Mouse (Mus musculus) midbrain, embryonic 16.5 days (tissue): ENCODE data around the gene Rsc1a1. TPM values are rescaled to one million over a fixed set of nuclear protein-coding genes. Genes with fewer than 3 reads are reported as not detected.

ENCODE experiments used
- ATAC-seq: fragments of 200-750 bp; cut with Nextera tagmentation; 2 replicates; pipeline ENCODE4 v1.8.0; 2017; ENCODE audit warnings: moderate TSS enrichment
- H3K27ac ChIP-seq: fragments of 300-500 bp; sonication (generic); 2 replicates; pipeline ENCODE4 v1.5.1; 2014; ENCODE audit warnings: mild to moderate bottlenecking, low read length, mixed read lengths
- H3K27me3 ChIP-seq: fragments of 300-500 bp; sonication (generic); 2 replicates; pipeline ENCODE4 v1.6.1; 2014; ENCODE audit warnings: low read depth, low read length, mixed read lengths; ENCODE audit not compliant: control insufficient read depth, insufficient read depth
- H3K36me3 ChIP-seq: fragments of 300-500 bp; sonication (generic); 2 replicates; pipeline ENCODE4 v1.6.1; 2014; ENCODE audit warnings: mild to moderate bottlenecking, low read length, moderate library complexity, mixed read lengths; ENCODE audit not compliant: control insufficient read depth, insufficient read depth
- H3K4me1 ChIP-seq: fragments of 300-500 bp; sonication (generic); 2 replicates; pipeline ENCODE4 v1.6.1; 2014; ENCODE audit warnings: mild to moderate bottlenecking, low read length, mixed read lengths; ENCODE audit not compliant: control insufficient read depth, insufficient read depth
- H3K4me2 ChIP-seq: fragments of 300-500 bp; sonication (generic); 2 replicates; pipeline ENCODE4 v1.6.1; 2014; ENCODE audit warnings: mild to moderate bottlenecking, low read length, mixed read lengths
- H3K4me3 ChIP-seq: fragments of 300-500 bp; sonication (generic); 2 replicates; pipeline ENCODE4 v1.5.1; 2014; ENCODE audit warnings: low read depth, mild to moderate bottlenecking, low read length, moderate library complexity, mixed read lengths
- H3K9ac ChIP-seq: fragments of 300-500 bp; sonication (generic); 2 replicates; pipeline ENCODE4 v1.6.1; 2014; ENCODE audit warnings: low read depth, low read length, mixed read lengths
- H3K9me3 ChIP-seq: fragments of 300-500 bp; sonication (generic); replicated peaks from 2 replicates; pipeline ENCODE4 v1.6.1; 2014; ENCODE audit warnings: mild to moderate bottlenecking, low read length, mixed read lengths; ENCODE audit not compliant: control insufficient read depth, poor library complexity, severe bottlenecking
- WGBS: fragments of 180-500 bp; shearing (Covaris S2); extraction: QIAGEN DNeasy Blood & Tissue Kit; methylation state at CpG from one replicate; pipeline ENCODE4 v1.1.7; 2014; 5-methylcytosine and 5-hydroxymethylcytosine counted together
- polyA plus RNA-seq: library from polyadenylated mRNA; unstranded; fragments of >200 nt; fragmentation: Nextera tagmentation; extraction: Ambion mirVana; gene quantifications from 2 replicates; pipeline ENCODE4 v1.2.1, GENCODE M21; 2015

Rsc1a1 gene
- polyA plus RNA-seq, 1 experiment from 2014 or later = 1.7 TPM

DNA sequence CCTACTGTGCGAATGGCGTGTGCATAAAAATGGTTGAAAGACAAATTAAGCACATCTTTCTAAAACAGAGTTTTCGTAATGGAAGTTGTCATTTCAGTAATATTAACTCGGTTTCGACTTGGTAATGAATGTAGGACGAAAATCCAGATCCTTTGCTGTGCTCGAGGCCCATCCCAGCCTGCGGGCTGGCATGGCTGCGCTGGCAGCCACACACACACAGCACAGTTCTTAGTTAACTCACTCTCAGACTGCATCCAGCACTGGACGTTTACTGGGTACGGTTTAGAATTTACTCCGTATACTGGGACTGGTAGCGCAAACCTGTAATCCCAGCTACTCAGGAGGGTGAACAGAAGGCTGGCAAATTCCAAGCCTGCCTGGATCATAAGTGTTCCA lies 38.3 kb upstream of the Rsc1a1 start:
- H3K9ac ChIP-seq = peak overlapping the region; percentile 79
- peak; percentile 73 for ATAC-seq
- H3K4me1 ChIP-seq = peaks cover 20% of the 10 kb centered on the region
- WGBS = 5% methylated on average over 13 of the region's 13 CpGs
- peak overlapping the region; percentile 73 for H3K4me2 ChIP-seq
- H3K9me3 ChIP-seq = no peaks in the 10 kb centered on the region
- no peaks in the 10 kb centered on the region for H3K36me3 ChIP-seq
- H3K27me3 ChIP-seq = no peaks in the 10 kb centered on the region
- peak overlapping the region; percentile 85 for H3K27ac ChIP-seq
- peak overlapping the region; percentile 99 for H3K4me3 ChIP-seq

DNA sequence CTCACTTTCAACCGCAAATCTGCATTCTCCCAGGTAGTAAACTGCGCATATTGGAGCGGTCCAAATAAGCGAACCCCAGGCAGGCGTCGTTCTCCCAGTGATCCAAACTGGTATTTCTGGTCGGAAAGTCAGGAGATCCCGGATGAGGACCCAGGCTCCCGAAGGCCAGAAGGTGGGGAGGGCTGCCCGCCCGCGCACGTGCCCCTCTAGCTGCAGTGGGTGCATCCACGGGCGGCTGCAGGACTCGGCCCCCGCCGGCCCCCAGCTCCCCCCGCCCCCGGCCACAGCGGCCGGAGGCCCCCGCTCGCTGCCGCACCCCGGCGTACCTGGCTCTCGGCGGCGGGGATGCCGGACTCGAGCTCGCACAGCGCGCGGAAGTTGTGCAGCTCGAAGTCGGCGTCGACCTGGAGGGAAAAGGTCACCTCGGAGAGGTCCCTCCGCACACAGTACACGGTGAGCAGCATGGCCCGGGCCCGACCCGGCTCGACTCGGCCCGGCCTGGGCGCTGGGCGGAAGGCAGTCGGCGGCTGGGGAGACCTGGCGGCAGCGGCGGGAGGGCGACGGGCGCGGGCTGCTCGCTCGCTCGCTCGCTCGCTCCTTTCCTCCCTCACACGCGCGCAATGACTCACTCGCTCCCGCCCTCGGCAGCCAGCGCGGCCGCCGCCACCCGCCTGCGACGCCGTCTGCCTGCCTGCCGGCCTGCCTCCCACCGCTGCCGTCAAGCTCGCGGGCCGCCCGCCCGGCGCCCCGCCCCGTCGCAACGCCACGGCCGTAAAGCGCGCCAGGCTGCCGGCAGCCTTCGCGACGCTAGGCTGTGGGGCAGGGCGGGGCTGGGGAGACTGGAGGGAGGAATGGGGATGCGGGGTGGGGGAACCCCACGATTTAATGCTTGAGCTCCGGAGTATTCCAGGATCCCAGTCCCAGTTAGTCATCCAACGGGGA lies 37.6 kb upstream of the Rsc1a1 start, which contains the start of gene Ddi2:
Gene Ddi2, minus strand, starts transcription at position 689 of the 942 bp plus-strand sequence.
- Histone ChIP-seq H3K4me3 (peak within 1 kb of the TSS; percentile 99), H3K27me3 (no peaks in the 10 kb centered on the region), H3K9ac (peak within 1 kb of the TSS; percentile 79), H3K27ac (peak within 1 kb of the TSS; percentile 85), H3K4me1 (peaks cover 20% of the 10 kb centered on the region), H3K9me3 (no peaks in the 10 kb centered on the region), H3K4me2 (peak within 1 kb of the TSS; percentile 76), H3K36me3 (no peaks in the 10 kb centered on the region)
- WGBS = 1% methylated on average over 60 of the region's 105 CpGs
- peak; percentile 93 for ATAC-seq

DNA sequence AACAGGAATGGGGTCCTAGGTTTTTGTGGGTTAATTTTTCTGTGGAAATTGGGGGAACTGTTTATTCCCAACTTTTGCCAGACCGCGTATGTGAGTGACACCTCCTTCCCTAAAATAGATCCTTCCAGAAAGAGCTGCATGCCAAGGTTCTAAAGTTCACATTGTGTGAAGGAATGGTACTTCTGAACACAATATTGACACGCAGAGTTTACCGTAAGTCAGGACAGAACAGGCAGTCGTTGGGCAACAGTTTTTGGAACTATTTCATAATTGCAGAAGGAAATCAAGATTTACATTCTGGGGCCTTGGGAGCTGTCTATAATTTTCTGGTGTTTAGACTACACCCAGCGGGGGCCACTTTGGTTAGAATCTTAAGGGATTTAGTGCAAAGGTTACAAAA lies 36.6 kb upstream of the Rsc1a1 start:
- Histone ChIP-seq H3K9ac (no peak overlapping the region), H3K36me3 (no peaks in the 10 kb centered on the region), H3K9me3 (no peaks in the 10 kb centered on the region), H3K27me3 (no peaks in the 10 kb centered on the region), H3K4me2 (peak overlapping the region; percentile 76), H3K4me1 (peaks cover 20% of the 10 kb centered on the region), H3K27ac (no peak overlapping the region), H3K4me3 (peak overlapping the region; percentile 99)
- WGBS = 83% methylated on average over 6 of the region's 6 CpGs
- no peak for ATAC-seq

DNA sequence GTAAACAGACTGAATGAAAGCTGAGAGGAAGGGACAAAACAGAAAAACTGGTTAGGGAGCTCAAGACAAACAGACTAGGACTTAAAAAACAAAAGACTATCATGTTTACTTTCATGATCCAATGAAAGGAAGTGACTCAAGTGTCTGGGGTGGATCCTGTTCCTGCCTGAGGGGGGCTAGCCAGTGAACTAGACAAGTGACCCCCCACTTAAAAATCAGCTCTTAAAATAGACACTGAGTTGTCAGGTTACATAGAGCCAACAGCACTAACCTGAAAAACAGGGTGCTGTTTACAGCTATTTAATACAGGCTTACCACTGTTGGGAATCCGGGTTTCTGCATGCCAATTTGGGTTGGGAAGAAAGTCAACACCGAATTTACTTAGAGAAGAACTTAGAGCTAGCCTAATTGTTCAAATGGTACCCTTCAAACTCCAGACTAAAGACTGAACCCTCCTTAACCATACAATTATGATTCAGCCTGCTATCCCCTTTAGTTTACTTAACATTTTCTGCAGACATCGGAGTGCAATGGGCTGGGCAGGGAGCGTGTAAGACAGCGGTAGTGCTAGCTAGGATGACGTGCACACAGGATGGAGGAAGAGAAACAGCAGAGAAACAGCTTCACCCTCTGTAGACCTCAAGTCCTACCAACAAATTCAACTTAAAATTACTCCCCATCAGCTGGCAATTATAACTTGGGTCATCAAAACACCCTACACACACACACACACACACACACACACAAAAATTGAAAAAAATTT lies 35.5 kb upstream of the Rsc1a1 start:
- Histone ChIP-seq H3K4me3 (no peak overlapping the region), H3K27ac (no peak overlapping the region), H3K36me3 (no peaks in the 10 kb centered on the region), H3K9ac (no peak overlapping the region), H3K27me3 (no peaks in the 10 kb centered on the region), H3K4me1 (peaks cover 20% of the 10 kb centered on the region), H3K4me2 (no peak overlapping the region; the same call in 1 of the 2 replicates), H3K9me3 (no peaks in the 10 kb centered on the region)
- 84% methylated on average over 6 of the region's 6 CpGs for WGBS
- no peak for ATAC-seq

DNA sequence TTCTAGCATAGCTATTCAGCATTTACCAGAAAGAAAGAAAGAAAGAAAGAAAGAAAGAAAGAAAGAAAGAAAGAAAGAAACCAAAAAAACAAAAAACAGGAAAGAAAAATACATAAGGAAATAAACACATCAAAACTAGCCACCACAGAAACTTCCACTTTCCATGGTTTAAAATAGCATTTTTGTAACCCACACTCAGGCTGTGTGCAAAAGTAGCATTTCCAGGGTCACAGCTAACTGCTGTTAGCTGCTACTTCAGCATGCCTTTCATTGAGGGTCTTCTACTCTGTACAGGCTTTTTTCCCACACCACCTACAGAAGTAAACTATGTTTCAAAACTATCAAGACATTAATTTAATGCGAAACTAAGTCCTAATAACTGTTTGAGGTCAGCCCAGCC lies 33.9 kb upstream of the Rsc1a1 start:
- Histone ChIP-seq H3K9me3 (no peaks in the 10 kb centered on the region), H3K4me3 (no peak overlapping the region), H3K27ac (no peak overlapping the region), H3K4me2 (no peak overlapping the region), H3K36me3 (no peaks in the 10 kb centered on the region), H3K27me3 (no peaks in the 10 kb centered on the region), H3K4me1 (peaks cover 20% of the 10 kb centered on the region), H3K9ac (no peak overlapping the region)
- 94% methylated on average over 1 of the region's 1 CpGs for WGBS
- no peak for ATAC-seq

DNA sequence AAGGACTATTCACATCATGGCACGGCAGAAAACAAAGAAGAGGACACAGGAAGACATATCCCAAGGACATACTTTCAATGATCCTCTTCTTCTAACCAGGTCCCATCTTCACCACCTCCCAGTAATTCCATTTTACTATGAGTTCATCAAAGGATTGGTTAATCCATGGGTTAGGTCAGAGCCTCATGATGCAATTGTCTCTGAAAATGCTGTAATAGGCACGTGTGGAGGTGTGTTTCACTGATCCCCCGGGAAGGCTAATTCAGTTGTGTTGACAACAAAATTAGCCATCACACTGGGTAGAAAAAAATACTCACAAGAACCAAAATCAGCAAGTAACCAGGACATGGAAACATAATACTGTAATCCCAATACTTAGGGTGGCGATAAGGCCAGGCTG lies 32.2 kb upstream of the Rsc1a1 start:
- ATAC-seq = no peak
- no peaks in the 10 kb centered on the region for H3K9me3 ChIP-seq
- 90% methylated on average over 4 of the region's 4 CpGs for WGBS
- peaks cover 6% of the 10 kb centered on the region; the same call in 1 of the 2 replicates for H3K36me3 ChIP-seq
- H3K4me3 ChIP-seq = no peak overlapping the region
- H3K27me3 ChIP-seq = no peaks in the 10 kb centered on the region
- no peak overlapping the region for H3K4me2 ChIP-seq
- peaks cover 16% of the 10 kb centered on the region for H3K4me1 ChIP-seq
- H3K27ac ChIP-seq = no peak overlapping the region
- H3K9ac ChIP-seq = no peak overlapping the region

DNA sequence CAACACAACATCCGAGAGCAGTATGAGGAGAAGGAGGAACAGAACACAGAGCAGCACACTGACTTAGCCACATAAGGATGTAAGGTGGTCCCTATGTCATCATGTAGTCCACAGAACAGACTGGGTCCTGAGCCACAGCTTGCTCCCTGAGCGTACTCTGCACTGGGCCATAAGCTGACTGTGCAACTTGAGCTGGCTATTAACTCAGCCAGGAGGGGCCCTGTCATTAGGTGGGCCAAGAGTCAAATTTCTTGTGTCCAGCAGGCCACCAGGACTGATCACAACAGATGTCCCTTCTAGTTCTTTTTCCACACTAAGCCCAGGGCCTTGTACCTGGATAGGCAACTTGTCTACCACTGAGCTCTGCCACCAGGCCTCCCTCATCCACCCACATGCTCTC lies 29.6 kb upstream of the Rsc1a1 start:
- peaks cover 6% of the 10 kb centered on the region for H3K36me3 ChIP-seq
- 85% methylated on average over 2 of the region's 2 CpGs for WGBS
- H3K27ac ChIP-seq = no peak overlapping the region
- no peak overlapping the region for H3K9ac ChIP-seq
- no peak for ATAC-seq
- no peaks in the 10 kb centered on the region for H3K27me3 ChIP-seq
- no peak overlapping the region for H3K4me3 ChIP-seq
- no peaks in the 10 kb centered on the region for H3K9me3 ChIP-seq
- H3K4me1 ChIP-seq = no peaks in the 10 kb centered on the region
- H3K4me2 ChIP-seq = no peak overlapping the region

DNA sequence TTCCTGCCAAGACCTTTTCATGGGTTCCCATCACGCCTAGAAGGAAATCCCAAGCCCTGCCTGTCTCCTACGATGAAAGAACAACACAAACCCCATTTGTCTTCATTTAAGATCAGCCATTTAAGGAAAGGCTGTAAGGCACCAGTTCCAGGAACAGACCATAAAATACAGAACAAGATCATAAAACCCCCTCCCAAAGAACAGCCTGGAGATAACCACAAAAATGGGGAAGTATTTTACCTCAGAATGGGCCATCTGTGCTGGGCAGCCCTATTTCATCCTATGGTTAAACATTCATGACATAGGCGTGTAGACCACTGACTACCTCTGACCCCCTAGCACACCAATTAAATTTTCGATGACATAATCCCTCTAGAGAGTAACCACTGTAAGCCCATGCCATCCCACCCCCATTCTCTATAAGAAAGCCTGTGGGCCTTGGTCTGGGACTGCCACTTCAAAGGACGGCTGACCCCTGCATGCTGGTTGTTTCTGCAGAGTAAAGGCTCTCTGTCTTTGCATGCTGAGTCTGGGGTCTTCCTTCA lies 28.3 kb upstream of the Rsc1a1 start:
- 85% methylated on average over 5 of the region's 5 CpGs for WGBS
- no peak for ATAC-seq

More for the DNA sequence above, 28.3 kb upstream of the Rsc1a1 start:
- Histone ChIP-seq H3K9me3 (no peaks in the 10 kb centered on the region), H3K36me3 (peaks cover 6% of the 10 kb centered on the region), H3K4me3 (no peak overlapping the region), H3K4me2 (no peak overlapping the region), H3K27me3 (no peaks in the 10 kb centered on the region), H3K4me1 (no peaks in the 10 kb centered on the region), H3K9ac (no peak overlapping the region), H3K27ac (no peak overlapping the region)
